Mouse (Mus musculus) brain, embryonic 14.5 days (tissue): ENCODE data around the gene Wfikkn1.

Source experiments
- CTCF ChIP-seq: fragments of 200-500 bp; IDR thresholded peaks from 2 replicates; pipeline ENCODE4 v1.5.1; 2012; ENCODE audit warnings: inconsistent platforms, mild to moderate bottlenecking, moderate library complexity, borderline replicate concordance; ENCODE audit not compliant: insufficient read depth, insufficient read length; ENCODE audit errors: extremely low read depth
- POLR2A ChIP-seq: fragments of 200-500 bp; IDR thresholded peaks from 2 replicates; pipeline ENCODE4 v1.6.1; 2012; ENCODE audit warnings: mild to moderate bottlenecking, inconsistent platforms, borderline replicate concordance; ENCODE audit not compliant: poor library complexity, insufficient read depth, insufficient read length, severe bottlenecking; ENCODE audit errors: extremely low read depth

- TF ChIP-seq POLR2A (no peak), CTCF (no peak)
Measured at GRCm38 (mm10) chr17:25886806-25887205, 6.1 kb upstream of the Wfikkn1 start.
